In genomic region chr14:28286511-28286910, GRCm38 (mm10) we compare ENCODE assay signal across 22 mouse cellular contexts.
DNase-seq lines count a peak whose midpoint lies in the region; ATAC-seq and TF ChIP-seq lines count a peak whose summit lies in the region.
"Had no signal": no experiment of that assay in that cellular context is flagged by ENCODE, and none has a peak within 500 bp of the region (broad histone marks: within the 10 kb centered on the region; RNA-seq: fewer than 3 reads in every experiment).

No protein-coding gene starts in this region.

- no peak for TF ChIP-seq CTCF in kidney, adult 2 months (conservative IDR thresholded peaks at IDR 0.05; ENCODE audit: insufficient read depth, insufficient read length, low read depth, low read length)

- no peaks in the 10 kb centered on the region for H3K9me3 ChIP-seq in kidney, embryonic 15.5 days (replicated peaks)
- H3K9me3 ChIP-seq in midbrain, embryonic 16.5 days (replicated peaks; ENCODE audit: control insufficient read depth, low read length, poor library complexity, severe bottlenecking), result no peaks in the 10 kb centered on the region
- H3K9me3 ChIP-seq: embryonic facial prominence, embryonic 13.5 days; forebrain, embryonic 12.5 days; heart, embryonic 15.5 days; hindbrain, embryonic 15.5 days; intestine, embryonic 15.5 days; limb, embryonic 13.5 days; liver, embryonic 15.5 days; neural tube, embryonic 13.5 days had no signal

- no peak overlapping the region for H3K4me3 ChIP-seq in kidney, adult 2 months (ENCODE audit: insufficient read depth, low read depth, low read length)
- no peak overlapping the region for H3K4me3 ChIP-seq in kidney, embryonic 15.5 days (replicated peaks)
- no peak overlapping the region for H3K4me3 ChIP-seq in midbrain, embryonic 16.5 days (ENCODE audit: low read depth, low read length)
- H3K4me3 ChIP-seq: embryonic facial prominence, embryonic 13.5 days; erythroblast, embryonic 14.5 days; forebrain, embryonic 12.5 days; heart, embryonic 15.5 days; hindbrain, embryonic 15.5 days; intestine, embryonic 15.5 days; layer of hippocampus, adult 2 months; limb, embryonic 13.5 days; liver, embryonic 15.5 days; neural tube, embryonic 13.5 days had no signal

- H3K27me3 ChIP-seq in kidney, adult 2 months (replicated peaks; ENCODE audit: control insufficient read depth, insufficient read depth, low read length), result no peaks in the 10 kb centered on the region
- no peaks in the 10 kb centered on the region for H3K27me3 ChIP-seq in kidney, embryonic 15.5 days
- H3K27me3 ChIP-seq in midbrain, embryonic 16.5 days (ENCODE audit: control insufficient read depth, insufficient read depth, low read depth, low read length), result no peaks in the 10 kb centered on the region
- H3K27me3 ChIP-seq: embryonic facial prominence, embryonic 13.5 days; forebrain, embryonic 12.5 days; heart, embryonic 15.5 days; hindbrain, embryonic 15.5 days; intestine, embryonic 15.5 days; limb, embryonic 13.5 days; liver, embryonic 15.5 days; neural tube, embryonic 13.5 days had no signal

- no peaks in the 10 kb centered on the region for H3K36me3 ChIP-seq in kidney, adult 2 months (ENCODE audit: control insufficient read depth, insufficient read depth, low read length)
- no peaks in the 10 kb centered on the region for H3K36me3 ChIP-seq in kidney, embryonic 15.5 days
- no peaks in the 10 kb centered on the region for H3K36me3 ChIP-seq in midbrain, embryonic 16.5 days (ENCODE audit: control insufficient read depth, insufficient read depth, low read length)
- H3K36me3 ChIP-seq: embryonic facial prominence, embryonic 13.5 days; forebrain, embryonic 12.5 days; heart, embryonic 15.5 days; hindbrain, embryonic 15.5 days; intestine, embryonic 15.5 days; limb, embryonic 13.5 days; liver, embryonic 15.5 days; neural tube, embryonic 13.5 days had no signal

- ATAC-seq in kidney, embryonic 15.5 days (replicated peaks; ENCODE audit: low FRiP score), result no peak
- ATAC-seq in midbrain, embryonic 16.5 days, result no peak
- ATAC-seq: intestine, embryonic 15.5 days had no signal

- H3K9ac ChIP-seq in kidney, embryonic 15.5 days, result no peak overlapping the region
- H3K9ac ChIP-seq in midbrain, embryonic 16.5 days (ENCODE audit: low read depth, low read length), result no peak overlapping the region
- H3K9ac ChIP-seq: embryonic facial prominence, embryonic 13.5 days; forebrain, embryonic 12.5 days; heart, embryonic 15.5 days; hindbrain, embryonic 15.5 days; intestine, embryonic 15.5 days; limb, embryonic 13.5 days; liver, embryonic 15.5 days; neural tube, embryonic 13.5 days had no signal

- no peaks in the 10 kb centered on the region for H3K4me1 ChIP-seq in kidney, adult 2 months (ENCODE audit: control insufficient read depth, insufficient read depth, low read length)
- H3K4me1 ChIP-seq in kidney, embryonic 15.5 days, result no peaks in the 10 kb centered on the region
- H3K4me1 ChIP-seq in midbrain, embryonic 16.5 days (ENCODE audit: control insufficient read depth, insufficient read depth, low read length), result no peaks in the 10 kb centered on the region
- H3K4me1 ChIP-seq: forebrain, embryonic 12.5 days; heart, embryonic 15.5 days; hindbrain, embryonic 15.5 days; intestine, embryonic 15.5 days; liver, embryonic 15.5 days; neural tube, embryonic 13.5 days had no signal

- DNase-seq in adrenal gland, adult (ENCODE audit: inconsistent age in 2 of 2, low spot score in 1 of 2), result peak; percentile 49 to 72
- DNase-seq in adrenal gland, postnatal 4 days (ENCODE audit: low spot score in 2 of 2), result no peak
- peak; percentile 60 for DNase-seq in kidney, adult 2 months
- DNase-seq in adrenal gland, postnatal 25 days, result peak; percentile 15
- DNase-seq in kidney, postnatal 25 days, result peak; percentile 61 to 68
- DNase-seq in ovary, postnatal 36 days (ENCODE audit: low spot score), result no peak
- DNase-seq: cerebellum, adult 2 months; gastrocnemius, postnatal 36 days; lung, postnatal 4 days; midbrain, embryonic 14.5 days had no signal

- no peak overlapping the region for H3K4me2 ChIP-seq in kidney, embryonic 15.5 days
- no peak overlapping the region for H3K4me2 ChIP-seq in midbrain, embryonic 16.5 days (ENCODE audit: low read length)
- H3K4me2 ChIP-seq: embryonic facial prominence, embryonic 13.5 days; forebrain, embryonic 12.5 days; heart, embryonic 15.5 days; hindbrain, embryonic 15.5 days; intestine, embryonic 15.5 days; limb, embryonic 13.5 days; liver, embryonic 15.5 days; neural tube, embryonic 13.5 days had no signal

- no peak for TF ChIP-seq POLR2A in kidney, adult 2 months (IDR thresholded peaks at IDR 0.05; ENCODE audit: low read depth, low read length)

- H3K27ac ChIP-seq in kidney, adult 2 months (ENCODE audit: insufficient read depth, low read depth, low read length), result no peak overlapping the region
- H3K27ac ChIP-seq in kidney, embryonic 15.5 days, result no peak overlapping the region
- H3K27ac ChIP-seq in midbrain, embryonic 16.5 days (ENCODE audit: low read length), result no peak overlapping the region
- H3K27ac ChIP-seq: embryonic facial prominence, embryonic 13.5 days; forebrain, embryonic 12.5 days; heart, embryonic 15.5 days; hindbrain, embryonic 15.5 days; intestine, embryonic 15.5 days; layer of hippocampus, adult 2 months; limb, embryonic 13.5 days; liver, embryonic 15.5 days; neural tube, embryonic 13.5 days had no signal

Comparison
In these comparisons a context has a peak if more than half of its experiments do, and no peak if none do; other contexts are left out.
1. DNase-seq: peak in adrenal gland, adult (2 of 2), kidney, adult 2 months (single experiment), adrenal gland, postnatal 25 days (single experiment) and kidney, postnatal 25 days (2 of 2); none in adrenal gland, postnatal 4 days (0 of 2) and ovary, postnatal 36 days (single experiment).